Mouse (Mus musculus): ENCODE results near the gene Ahsa1.
"Not testable (repeated sequence)": the region's sequence is repeated elsewhere in the genome, so short reads cannot be mapped to it uniquely, and the experiment has no call there.

Gene Ahsa1

DNA sequence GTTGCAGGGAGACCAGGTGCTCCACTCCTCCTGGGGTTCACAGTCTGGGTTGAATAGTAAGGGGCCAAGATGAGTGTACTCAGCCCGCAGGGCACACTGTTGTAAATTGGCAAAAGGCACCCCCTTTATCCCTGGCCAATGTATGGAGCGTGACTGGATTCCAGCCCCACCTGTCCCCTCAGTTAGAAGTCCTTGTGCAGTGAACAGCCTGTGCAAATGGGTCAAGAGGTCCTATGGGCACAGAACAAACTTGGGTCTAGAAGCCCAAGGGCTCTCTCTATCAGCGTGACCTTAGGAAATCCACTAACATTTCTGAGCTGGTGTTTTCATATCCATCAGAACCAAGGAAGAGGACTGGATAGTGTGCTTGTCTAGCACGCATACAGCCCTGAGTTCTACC lies 16.5 kb downstream of the Ahsa1 start:
- no peak for DNase-seq

DNA sequence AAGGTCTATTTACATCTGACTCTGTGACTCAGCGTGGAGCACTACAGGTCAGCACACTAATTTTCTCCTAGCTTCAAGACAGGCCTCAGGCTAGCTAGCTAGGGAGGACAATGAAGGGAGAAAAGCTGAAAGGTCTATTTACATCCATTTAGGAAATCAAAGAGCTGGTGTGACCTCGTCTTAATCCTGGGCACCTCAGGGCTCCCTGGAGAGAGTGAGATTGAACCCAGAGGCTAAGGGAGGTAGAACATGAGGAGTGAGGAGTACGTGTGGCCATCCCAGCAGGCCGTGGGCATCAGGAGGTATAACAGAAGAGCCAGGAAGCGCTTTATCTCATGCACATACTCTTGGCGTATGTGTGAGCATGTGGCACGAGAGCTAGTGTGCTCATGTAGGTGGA lies 17.4 kb downstream of the Ahsa1 start:
- no peak for DNase-seq

DNA sequence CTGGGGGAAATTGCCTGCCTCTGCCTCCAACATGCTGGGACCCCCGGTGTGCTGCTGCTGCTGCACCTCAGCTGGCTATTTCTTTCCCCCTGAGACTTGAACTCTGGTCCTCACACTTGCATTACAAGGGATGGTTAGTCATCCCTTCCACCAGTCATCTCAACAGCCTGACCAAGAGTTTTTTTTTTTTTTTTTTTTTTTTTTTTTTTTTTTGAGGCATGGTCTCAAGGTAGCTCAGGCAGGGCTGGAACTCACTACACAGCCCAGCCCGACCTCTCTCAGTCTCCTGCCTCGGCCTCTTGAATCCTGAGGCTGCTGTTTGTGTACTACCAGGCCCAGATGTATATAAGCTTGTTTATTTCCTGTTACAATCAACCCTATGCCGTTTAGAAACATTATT lies 18.0 kb downstream of the Ahsa1 start:
- no peak for DNase-seq

DNA sequence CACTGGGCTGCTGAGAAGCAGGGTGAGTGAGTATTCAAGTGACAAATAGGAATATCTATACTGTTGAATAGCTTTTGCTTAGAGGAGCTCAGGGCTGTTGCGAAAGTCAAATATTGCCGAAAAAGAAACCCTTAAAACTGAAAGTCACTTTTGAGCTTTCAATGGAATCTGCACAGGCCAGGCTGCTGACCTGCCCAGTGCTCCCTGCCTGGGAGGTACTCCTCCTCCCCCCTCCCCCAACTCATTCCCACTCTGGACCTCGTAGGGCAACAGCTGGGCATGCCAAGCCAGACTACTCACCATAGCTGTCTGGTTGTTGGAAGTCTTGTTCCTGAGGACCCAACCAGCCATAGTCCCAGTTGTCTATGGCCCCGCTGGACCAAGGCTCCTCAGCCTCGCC lies 18.4 kb downstream of the Ahsa1 start:
- no peak for DNase-seq

DNA sequence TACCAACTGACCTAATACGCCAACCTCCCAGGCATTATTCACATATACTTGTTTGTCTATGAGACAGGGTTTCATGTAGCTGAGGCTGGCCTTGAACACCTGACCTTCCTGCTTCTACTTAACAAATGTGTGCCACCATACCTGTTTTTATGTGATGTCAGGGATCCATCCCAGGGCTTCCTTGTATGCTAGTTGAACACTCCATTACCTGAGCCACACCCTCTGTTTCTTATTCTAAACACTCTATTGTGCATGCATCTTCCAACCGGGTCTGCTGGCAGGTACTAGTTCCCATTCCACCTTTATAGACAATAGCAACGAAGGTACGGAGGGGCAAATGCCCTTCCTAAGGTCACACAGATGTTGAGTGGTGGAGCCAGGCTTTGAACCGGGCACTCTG lies 22.8 kb downstream of the Ahsa1 start:
- DNase-seq, result no peak

DNA sequence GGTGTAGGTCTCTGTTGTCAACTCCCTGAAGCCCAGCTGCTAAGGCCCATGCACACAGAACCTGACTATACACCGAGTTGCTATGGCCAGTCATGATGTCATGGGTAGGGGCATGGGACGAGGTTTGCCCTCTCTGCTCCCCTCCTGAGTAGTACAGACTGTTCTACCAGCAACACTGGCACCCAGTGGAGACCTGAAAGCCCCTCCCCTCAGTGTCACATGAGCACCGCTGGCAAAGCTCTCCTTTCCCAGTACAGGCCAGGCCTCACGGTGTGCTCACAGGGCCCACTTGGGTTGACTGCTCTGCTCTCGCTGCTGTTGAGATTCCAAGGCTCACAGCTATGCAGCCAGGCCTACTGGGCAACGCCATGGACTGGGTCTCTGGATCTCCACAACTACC lies 27.7 kb downstream of the Ahsa1 start:
- no peak for DNase-seq

DNA sequence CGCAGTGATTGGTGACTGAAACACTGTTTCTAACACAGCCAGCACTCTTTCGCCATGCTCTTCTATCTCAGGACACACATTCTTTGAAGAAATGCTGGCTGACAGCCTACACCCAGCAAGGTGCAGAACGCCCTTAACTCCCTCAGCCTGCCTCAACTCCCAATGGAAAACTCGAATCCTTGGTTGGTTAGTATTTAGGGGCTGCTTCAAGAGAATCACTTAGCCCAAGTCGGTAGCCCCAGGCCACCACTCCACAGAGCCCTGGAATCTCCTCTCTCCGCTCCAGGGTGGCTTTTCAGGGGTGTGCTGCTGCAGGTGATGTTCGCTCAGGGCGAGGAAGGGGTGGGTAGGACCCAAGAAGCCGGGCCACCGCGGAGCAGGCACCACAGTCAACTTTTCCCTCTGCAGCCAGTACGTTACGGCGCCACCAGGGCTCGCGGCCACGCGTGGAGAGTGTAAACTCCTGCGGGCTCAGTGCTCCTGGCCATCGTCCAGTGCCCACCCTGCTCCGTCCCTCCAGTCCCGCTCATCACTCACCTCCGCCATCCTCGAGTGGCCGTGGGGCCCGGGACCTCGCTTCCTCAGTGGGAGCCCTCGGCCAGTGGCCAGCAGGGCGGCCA lies 32.9 kb downstream of the Ahsa1 start:
- DNase-seq, result peak in 1 of 2 experiments; percentile 8

DNA sequence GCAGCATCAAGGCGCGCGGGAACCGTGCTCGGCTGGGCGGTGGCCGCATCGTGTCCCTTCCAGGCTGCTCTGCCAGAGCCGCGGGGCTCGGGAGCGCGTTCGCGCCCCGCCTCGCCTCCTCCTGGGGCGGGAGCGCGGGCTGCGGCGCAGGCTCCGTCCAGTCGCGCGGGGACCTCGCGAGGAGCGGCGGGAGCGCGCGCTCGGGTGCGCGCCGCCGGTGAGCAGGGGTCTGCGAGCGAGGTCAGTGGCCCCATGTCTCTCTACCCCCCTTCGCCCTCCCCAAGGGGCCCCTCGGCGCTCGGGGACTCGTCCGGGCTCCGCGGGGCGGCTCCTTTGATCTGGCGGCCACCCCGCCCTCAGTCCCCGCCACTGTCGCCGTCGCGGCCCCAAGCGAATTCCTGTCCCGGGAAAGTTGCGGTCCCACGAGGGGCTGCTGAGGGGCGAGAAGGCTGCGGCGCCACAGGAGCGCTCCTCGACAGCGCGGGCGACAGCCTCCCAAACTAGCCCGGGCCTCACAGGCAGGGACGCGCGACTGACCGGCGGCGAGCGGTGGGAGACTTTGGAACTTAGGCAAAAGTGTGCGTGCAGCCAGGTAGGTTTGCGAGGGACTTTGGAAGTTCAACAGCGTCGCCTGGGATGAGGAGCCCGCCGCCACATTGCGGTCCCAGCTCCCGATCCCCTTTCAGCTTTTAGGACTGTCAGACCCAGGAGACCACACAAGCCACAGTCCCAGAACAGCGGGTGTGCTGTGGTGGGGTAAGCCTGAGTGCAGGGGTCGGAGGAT lies 33.6 kb downstream of the Ahsa1 start, which contains the start of gene Ism2:
TSS of gene Ism2 (minus strand) at position 49 of the 784 bp plus-strand sequence.
- peak; percentile 14 to 24 for DNase-seq

DNA sequence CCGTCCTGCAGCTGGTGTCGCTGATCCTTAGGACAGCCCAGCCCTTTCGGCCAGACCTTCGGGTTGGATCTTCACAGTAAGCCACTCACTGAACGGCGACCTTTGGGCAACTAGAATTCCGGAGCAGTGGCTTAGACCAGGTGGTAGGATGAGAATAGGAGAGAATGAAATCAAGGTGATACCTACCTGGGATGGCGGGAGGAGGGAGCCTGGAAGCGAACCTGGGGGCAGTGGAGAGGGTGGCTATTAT lies 34.1 kb downstream of the Ahsa1 start:
- peak in 1 of 2 experiments; percentile 18 for DNase-seq

DNA sequence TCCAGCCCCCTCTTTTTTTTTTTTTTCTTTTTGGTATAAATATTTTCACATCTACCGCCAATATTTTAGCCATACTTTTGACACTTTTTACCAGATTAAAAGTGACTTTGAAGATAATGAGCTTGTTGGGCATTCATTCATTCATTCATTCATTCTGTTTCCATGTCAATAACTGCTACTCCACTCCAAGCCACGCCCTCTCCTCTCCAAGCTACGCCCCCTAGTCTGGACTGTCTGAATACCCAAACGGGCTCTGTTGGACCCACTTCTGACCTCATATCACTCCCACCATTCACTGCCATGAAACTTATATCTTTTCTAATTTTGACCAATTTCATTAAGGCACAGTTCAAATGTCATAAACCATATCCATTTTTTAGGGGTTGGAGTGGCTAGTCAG lies 34.9 kb downstream of the Ahsa1 start:
- DNase-seq, result no peak

DNA sequence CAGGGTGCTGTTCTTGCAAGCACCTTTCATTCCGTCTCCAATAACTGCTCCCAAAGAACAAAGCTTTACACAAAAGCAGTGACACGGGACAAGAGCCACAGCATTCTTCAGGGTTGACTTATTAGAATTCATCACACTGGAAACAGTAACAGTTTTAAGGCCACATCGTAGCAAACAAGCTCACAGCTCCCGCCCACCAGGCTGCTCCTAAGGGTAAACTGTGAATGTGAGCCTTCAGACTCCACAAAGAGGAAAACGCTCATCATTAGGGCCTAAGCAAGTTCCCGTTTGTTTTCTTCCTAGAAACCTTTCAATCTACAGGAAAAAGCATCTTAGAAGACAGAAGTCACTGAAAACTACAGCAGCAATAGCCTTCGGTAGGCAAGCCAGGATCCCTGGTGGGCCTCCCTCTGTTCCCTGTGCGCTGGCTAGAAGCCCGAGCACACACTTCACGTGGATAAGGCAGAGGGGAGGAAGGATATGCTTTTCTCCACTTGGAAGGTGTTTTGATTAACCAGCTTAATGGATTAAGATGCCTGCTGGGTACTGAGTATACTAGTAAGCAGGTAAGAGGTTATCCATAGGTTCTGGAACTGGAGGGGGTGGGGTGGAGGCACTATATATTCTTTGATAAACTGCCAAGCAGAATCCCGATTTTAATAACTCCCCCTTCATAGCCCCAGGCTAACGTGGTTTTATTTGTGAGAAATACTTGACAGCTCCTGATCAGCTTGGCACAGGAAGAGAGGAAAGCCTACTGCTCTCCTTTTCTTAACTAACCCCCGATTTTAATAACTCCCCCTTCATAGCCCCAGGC lies 39.7 kb downstream of the Ahsa1 start:
- DNase-seq, result no peak

DNA sequence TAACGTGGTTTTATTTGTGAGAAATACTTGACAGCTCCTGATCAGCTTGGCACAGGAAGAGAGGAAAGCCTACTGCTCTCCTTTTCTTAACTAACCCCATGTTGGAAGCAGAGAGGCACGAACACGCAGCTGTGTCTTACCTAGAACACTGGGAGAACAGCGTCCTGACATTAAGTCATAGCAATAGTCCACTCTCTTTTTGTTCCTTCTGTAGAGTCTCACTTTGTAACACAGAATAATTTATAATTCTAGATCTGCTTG lies 40.2 kb downstream of the Ahsa1 start:
- DNase-seq, result not testable (repeated sequence)

DNA sequence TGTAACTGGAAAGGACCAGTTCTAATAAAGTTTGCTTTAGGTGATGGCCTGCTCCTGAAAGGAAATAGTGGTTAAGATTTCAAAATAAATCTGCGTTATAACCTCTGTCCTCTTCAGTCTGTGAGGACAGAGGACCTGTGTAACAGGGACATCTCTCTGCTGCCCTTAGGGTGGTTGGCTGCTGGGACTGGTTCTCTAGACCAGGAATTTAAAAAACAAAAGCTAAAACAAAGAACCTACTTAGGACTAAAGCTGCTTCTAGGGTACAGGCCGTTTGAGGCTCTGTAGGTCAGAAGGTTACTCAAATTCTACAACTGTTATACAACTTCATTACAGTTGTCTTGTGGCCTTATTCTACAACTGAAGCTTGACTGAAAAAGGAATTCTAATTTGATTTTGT lies 46.8 kb downstream of the Ahsa1 start:
- no peak for DNase-seq

DNA sequence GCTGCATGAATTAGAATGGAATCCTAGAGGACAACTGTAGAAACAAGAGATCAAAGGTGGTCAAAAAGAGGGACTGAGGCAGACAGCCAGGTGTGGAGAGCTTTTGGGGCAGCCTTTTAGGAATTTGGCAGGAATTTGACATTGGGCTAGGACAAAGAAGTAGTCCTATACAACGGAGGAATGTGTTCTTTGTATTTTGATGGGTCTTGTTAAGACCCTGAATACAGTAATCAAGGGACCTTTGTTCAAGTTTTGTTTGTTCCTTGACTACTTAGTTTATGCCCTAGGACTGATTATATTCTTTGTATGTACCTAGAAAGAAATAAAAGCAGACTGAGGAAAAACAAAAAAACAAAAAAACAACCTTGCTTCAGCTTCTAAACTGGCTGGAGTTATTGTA lies 51.7 kb downstream of the Ahsa1 start:
- no peak for DNase-seq

DNA sequence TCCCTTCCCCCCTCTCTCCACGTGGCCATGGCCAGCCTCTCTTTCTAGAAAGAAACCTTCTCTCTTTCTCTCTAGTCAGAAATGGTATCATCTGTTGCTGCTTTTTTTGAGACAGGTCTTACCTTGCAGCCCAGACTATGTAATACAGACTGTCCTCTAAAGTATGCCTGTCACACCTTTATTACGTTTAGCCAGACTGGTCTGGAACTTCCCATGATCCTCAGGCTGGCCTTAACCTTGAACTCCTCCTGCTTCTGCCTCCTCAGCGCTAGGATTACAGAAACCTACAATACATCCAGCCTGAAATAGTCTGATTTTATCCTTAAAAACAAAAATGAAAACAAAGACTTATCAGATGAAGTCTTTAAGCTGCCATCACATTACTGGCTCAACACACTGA lies 53.0 kb downstream of the Ahsa1 start:
- no peak for DNase-seq

Measured in B cell, adult 2 months (primary cell).